Mouse (Mus musculus): ENCODE results near the gene Tnnt3. TPM values are rescaled to one million over a fixed set of nuclear protein-coding genes. Genes with fewer than 3 reads are reported as not detected.

The Tnnt3 gene
- polyA plus RNA-seq, 1 experiment from 2014 or later: 2.6 TPM

- Histone ChIP-seq H3K4me2 (replicated peaks; ENCODE audit: low read depth, low read length) (no peak overlapping the region), H3K9ac (replicated peaks; ENCODE audit: low read depth, low read length) (no peak overlapping the region), H3K4me3 (ENCODE audit: low read depth, low read length) (no peak overlapping the region), H3K27me3 (ENCODE audit: control insufficient read depth, insufficient read depth, low read length) (no peaks in the 10 kb centered on the region), H3K36me3 (ENCODE audit: control insufficient read depth, insufficient read depth, low read length) (no peaks in the 10 kb centered on the region), H3K27ac (ENCODE audit: low read length) (peak overlapping the region; percentile 97), H3K4me1 (ENCODE audit: control insufficient read depth, insufficient read depth, low read length) (peaks cover 36% of the 10 kb centered on the region), H3K9me3 (ENCODE audit: control insufficient read depth, low read depth, low read length) (no peaks in the 10 kb centered on the region)
- ATAC-seq (ENCODE audit: insufficient number of reproducible peaks, insufficient read depth, low FRiP score, low read depth): no peak
- WGBS: 54% methylated on average over 2 of the region's 2 CpGs
These were observed 39.3 kb upstream of the Tnnt3 start for GRCm38 (mm10) chr7:142459299-142459691.

GRCm38 (mm10) chr7:142460636-142461077 is 38.0 kb upstream of the Tnnt3 start, which contains the start of gene Lsp1:
Gene Lsp1 (plus strand): TSS chr7:142460809.
- H3K4me1 ChIP-seq (ENCODE audit: control insufficient read depth, insufficient read depth, low read length): peaks cover 27% of the 10 kb centered on the region
- no peak within 1 kb of the TSS for H3K9ac ChIP-seq (replicated peaks; ENCODE audit: low read depth, low read length)
- H3K4me2 ChIP-seq (replicated peaks; ENCODE audit: low read depth, low read length): no peak within 1 kb of the TSS
- H3K9me3 ChIP-seq (ENCODE audit: control insufficient read depth, low read depth, low read length): no peaks in the 10 kb centered on the region
- no peaks in the 10 kb centered on the region for H3K36me3 ChIP-seq (ENCODE audit: control insufficient read depth, insufficient read depth, low read length)
- peak within 1 kb of the TSS; percentile 97 for H3K27ac ChIP-seq (ENCODE audit: low read length)
- ATAC-seq (ENCODE audit: insufficient number of reproducible peaks, insufficient read depth, low FRiP score, low read depth): no peak
- 94% methylated on average over 7 of the region's 7 CpGs for WGBS
- no peaks in the 10 kb centered on the region for H3K27me3 ChIP-seq (ENCODE audit: control insufficient read depth, insufficient read depth, low read length)
- no peak within 1 kb of the TSS for H3K4me3 ChIP-seq (ENCODE audit: low read depth, low read length)

GRCm38 (mm10) chr7:142461446-142461845 is 37.2 kb upstream of the Tnnt3 start:
- ATAC-seq (ENCODE audit: insufficient number of reproducible peaks, insufficient read depth, low FRiP score, low read depth): no peak
- H3K9me3 ChIP-seq (ENCODE audit: control insufficient read depth, low read depth, low read length): no peaks in the 10 kb centered on the region
- 88% methylated on average over 2 of the region's 2 CpGs for WGBS
- peaks cover 22% of the 10 kb centered on the region for H3K4me1 ChIP-seq (ENCODE audit: control insufficient read depth, insufficient read depth, low read length)
- no peak overlapping the region for H3K4me2 ChIP-seq (replicated peaks; ENCODE audit: low read depth, low read length)
- no peak overlapping the region for H3K4me3 ChIP-seq (ENCODE audit: low read depth, low read length)
- no peaks in the 10 kb centered on the region for H3K27me3 ChIP-seq (ENCODE audit: control insufficient read depth, insufficient read depth, low read length)
- no peak overlapping the region for H3K9ac ChIP-seq (replicated peaks; ENCODE audit: low read depth, low read length)
- no peaks in the 10 kb centered on the region for H3K36me3 ChIP-seq (ENCODE audit: control insufficient read depth, insufficient read depth, low read length)
- no peak overlapping the region for H3K27ac ChIP-seq (ENCODE audit: low read length)

- H3K4me2 ChIP-seq (replicated peaks; ENCODE audit: low read depth, low read length): no peak overlapping the region
- peaks cover 15% of the 10 kb centered on the region for H3K4me1 ChIP-seq (ENCODE audit: control insufficient read depth, insufficient read depth, low read length)
- no peak overlapping the region for H3K4me3 ChIP-seq (ENCODE audit: low read depth, low read length)
- no peak overlapping the region for H3K27ac ChIP-seq (ENCODE audit: low read length)
- H3K9ac ChIP-seq (replicated peaks; ENCODE audit: low read depth, low read length): no peak overlapping the region
- no peaks in the 10 kb centered on the region for H3K9me3 ChIP-seq (ENCODE audit: control insufficient read depth, low read depth, low read length)
- H3K27me3 ChIP-seq (ENCODE audit: control insufficient read depth, insufficient read depth, low read length): no peaks in the 10 kb centered on the region
- H3K36me3 ChIP-seq (ENCODE audit: control insufficient read depth, insufficient read depth, low read length): no peaks in the 10 kb centered on the region
- no peak for ATAC-seq (ENCODE audit: insufficient number of reproducible peaks, insufficient read depth, low FRiP score, low read depth)
- WGBS: 80% methylated on average over 6 of the region's 6 CpGs
These were observed 36.4 kb upstream of the Tnnt3 start for GRCm38 (mm10) chr7:142462190-142462589.

GRCm38 (mm10) chr7:142462594-142463078 is 36.0 kb upstream of the Tnnt3 start:
- H3K27me3 ChIP-seq (ENCODE audit: control insufficient read depth, insufficient read depth, low read length): no peaks in the 10 kb centered on the region
- no peak for ATAC-seq (ENCODE audit: insufficient number of reproducible peaks, insufficient read depth, low FRiP score, low read depth)
- no peak overlapping the region for H3K9ac ChIP-seq (replicated peaks; ENCODE audit: low read depth, low read length)
- WGBS: 73% methylated on average over 4 of the region's 4 CpGs
- no peaks in the 10 kb centered on the region for H3K36me3 ChIP-seq (ENCODE audit: control insufficient read depth, insufficient read depth, low read length)
- no peaks in the 10 kb centered on the region for H3K9me3 ChIP-seq (ENCODE audit: control insufficient read depth, low read depth, low read length)
- peaks cover 14% of the 10 kb centered on the region for H3K4me1 ChIP-seq (ENCODE audit: control insufficient read depth, insufficient read depth, low read length)
- no peak overlapping the region for H3K4me2 ChIP-seq (replicated peaks; ENCODE audit: low read depth, low read length)
- H3K27ac ChIP-seq (ENCODE audit: low read length): no peak overlapping the region
- no peak overlapping the region for H3K4me3 ChIP-seq (ENCODE audit: low read depth, low read length)

- Histone ChIP-seq H3K9ac (replicated peaks; ENCODE audit: low read depth, low read length) (no peak overlapping the region), H3K27me3 (ENCODE audit: control insufficient read depth, insufficient read depth, low read length) (no peaks in the 10 kb centered on the region), H3K27ac (ENCODE audit: low read length) (peak overlapping the region; percentile 97), H3K9me3 (ENCODE audit: control insufficient read depth, low read depth, low read length) (no peaks in the 10 kb centered on the region), H3K4me2 (replicated peaks; ENCODE audit: low read depth, low read length) (no peak overlapping the region), H3K4me3 (ENCODE audit: low read depth, low read length) (no peak overlapping the region), H3K4me1 (ENCODE audit: control insufficient read depth, insufficient read depth, low read length) (peaks cover 40% of the 10 kb centered on the region), H3K36me3 (ENCODE audit: control insufficient read depth, insufficient read depth, low read length) (no peaks in the 10 kb centered on the region)
- WGBS: 67% methylated on average over 7 of the region's 7 CpGs
- no peak for ATAC-seq (ENCODE audit: insufficient number of reproducible peaks, insufficient read depth, low FRiP score, low read depth)
These were observed 28.4 kb upstream of the Tnnt3 start for GRCm38 (mm10) chr7:142470171-142470691.

GRCm38 (mm10) chr7:142470808-142471413 is 27.7 kb upstream of the Tnnt3 start:
- peaks cover 45% of the 10 kb centered on the region for H3K4me1 ChIP-seq (ENCODE audit: control insufficient read depth, insufficient read depth, low read length)
- WGBS: 15% methylated on average over 4 of the region's 4 CpGs
- H3K9ac ChIP-seq (replicated peaks; ENCODE audit: low read depth, low read length): peak overlapping the region; percentile 74; the same call in 1 of the 2 replicates
- ATAC-seq (ENCODE audit: insufficient number of reproducible peaks, insufficient read depth, low FRiP score, low read depth): peak; percentile 15; the same call in 1 of the 2 replicates
- H3K27me3 ChIP-seq (ENCODE audit: control insufficient read depth, insufficient read depth, low read length): no peaks in the 10 kb centered on the region
- 0 out of 2 replicates have a peak overlapping the region, but pooled peaks have one; percentile 38 for H3K4me3 ChIP-seq (ENCODE audit: low read depth, low read length)
- H3K27ac ChIP-seq (ENCODE audit: low read length): peak overlapping the region; percentile 97
- H3K9me3 ChIP-seq (ENCODE audit: control insufficient read depth, low read depth, low read length): no peaks in the 10 kb centered on the region
- peaks cover under 1% of the 10 kb centered on the region; the same call in 1 of the 2 replicates for H3K36me3 ChIP-seq (ENCODE audit: control insufficient read depth, insufficient read depth, low read length)
- peak overlapping the region; percentile 70 for H3K4me2 ChIP-seq (replicated peaks; ENCODE audit: low read depth, low read length)

GRCm38 (mm10) chr7:142471414-142471861 is 27.2 kb upstream of the Tnnt3 start:
- Histone ChIP-seq H3K4me3 (ENCODE audit: low read depth, low read length) (peak overlapping the region; percentile 38), H3K9ac (replicated peaks; ENCODE audit: low read depth, low read length) (peak overlapping the region; percentile 74), H3K4me2 (replicated peaks; ENCODE audit: low read depth, low read length) (peak overlapping the region; percentile 70), H3K27ac (ENCODE audit: low read length) (peak overlapping the region; percentile 97), H3K36me3 (ENCODE audit: control insufficient read depth, insufficient read depth, low read length) (peaks cover 3% of the 10 kb centered on the region; the same call in 1 of the 2 replicates), H3K4me1 (ENCODE audit: control insufficient read depth, insufficient read depth, low read length) (peaks cover 46% of the 10 kb centered on the region), H3K9me3 (ENCODE audit: control insufficient read depth, low read depth, low read length) (no peaks in the 10 kb centered on the region), H3K27me3 (ENCODE audit: control insufficient read depth, insufficient read depth, low read length) (no peaks in the 10 kb centered on the region)
- 25% methylated on average over 6 of the region's 6 CpGs for WGBS
- peak; percentile 38; the same call in 1 of the 2 replicates for ATAC-seq (ENCODE audit: insufficient number of reproducible peaks, insufficient read depth, low FRiP score, low read depth)

Data from stomach, embryonic 14.5 days (tissue).